21 mouse cellular contexts compared by ENCODE assay signal in genomic region chr17:91657036-91657435, GRCm38 (mm10).
A peak's percentile ranks its signal among the peaks of the same experiment; 100 is the strongest.
DNase-seq lines count a peak whose midpoint lies in the region; ATAC-seq and TF ChIP-seq lines count a peak whose summit lies in the region.
"Had no signal": no experiment of that assay in that cellular context is flagged by ENCODE, and none has a peak within 500 bp of the region (broad histone marks: within the 10 kb centered on the region; RNA-seq: fewer than 3 reads in every experiment).

No protein-coding gene starts in this region.

- no peaks in the 10 kb centered on the region for H3K27me3 ChIP-seq in forebrain, embryonic 14.5 days (replicated peaks; ENCODE audit: control insufficient read depth, insufficient read depth, low read length)
- H3K27me3 ChIP-seq in forebrain, embryonic 10.5 days (ENCODE audit: poor library complexity, severe bottlenecking), result no peaks in the 10 kb centered on the region
- H3K27me3 ChIP-seq in midbrain, embryonic 12.5 days, result no peaks in the 10 kb centered on the region
- H3K27me3 ChIP-seq in midbrain, embryonic 15.5 days (replicated peaks), result no peaks in the 10 kb centered on the region
- H3K27me3 ChIP-seq: embryonic facial prominence, embryonic 12.5 days; heart, embryonic 15.5 days; hindbrain, embryonic 13.5 days had no signal

- no peaks in the 10 kb centered on the region for H3K4me1 ChIP-seq in forebrain, embryonic 14.5 days (ENCODE audit: control insufficient read depth, insufficient read depth, low read length)
- peaks cover 3% of the 10 kb centered on the region; the same call in 1 of the 2 replicates for H3K4me1 ChIP-seq in forebrain, embryonic 10.5 days
- H3K4me1 ChIP-seq in midbrain, embryonic 12.5 days, result no peaks in the 10 kb centered on the region
- H3K4me1 ChIP-seq in midbrain, embryonic 15.5 days, result no peaks in the 10 kb centered on the region
- H3K4me1 ChIP-seq: embryonic facial prominence, embryonic 12.5 days; heart, embryonic 15.5 days; hindbrain, embryonic 13.5 days had no signal

- no peak overlapping the region for H3K4me3 ChIP-seq in forebrain, embryonic 14.5 days (ENCODE audit: low read depth, low read length)
- H3K4me3 ChIP-seq in forebrain, embryonic 10.5 days, result no peak overlapping the region
- no peak overlapping the region for H3K4me3 ChIP-seq in midbrain, embryonic 12.5 days
- no peak overlapping the region for H3K4me3 ChIP-seq in midbrain, embryonic 15.5 days
- H3K4me3 ChIP-seq in layer of hippocampus, adult 2 months, result no peak overlapping the region
- H3K4me3 ChIP-seq: embryonic facial prominence, embryonic 12.5 days; heart, adult 2 months; heart, embryonic 15.5 days; hindbrain, embryonic 13.5 days had no signal

- no peak overlapping the region for H3K27ac ChIP-seq in forebrain, embryonic 14.5 days (ENCODE audit: low read depth, low read length)
- H3K27ac ChIP-seq in forebrain, embryonic 10.5 days, result no peak overlapping the region
- H3K27ac ChIP-seq in midbrain, embryonic 12.5 days (replicated peaks), result no peak overlapping the region
- no peak overlapping the region for H3K27ac ChIP-seq in midbrain, embryonic 15.5 days
- no peak overlapping the region for H3K27ac ChIP-seq in layer of hippocampus, adult 2 months
- H3K27ac ChIP-seq: embryonic facial prominence, embryonic 12.5 days; heart, adult 2 months; heart, embryonic 15.5 days; hindbrain, embryonic 13.5 days had no signal

- H3K36me3 ChIP-seq in forebrain, embryonic 14.5 days (ENCODE audit: control insufficient read depth, insufficient read depth, low read length), result no peaks in the 10 kb centered on the region
- H3K36me3 ChIP-seq in forebrain, embryonic 10.5 days (replicated peaks), result no peaks in the 10 kb centered on the region
- no peaks in the 10 kb centered on the region for H3K36me3 ChIP-seq in midbrain, embryonic 12.5 days
- no peaks in the 10 kb centered on the region for H3K36me3 ChIP-seq in midbrain, embryonic 15.5 days (replicated peaks)
- H3K36me3 ChIP-seq: embryonic facial prominence, embryonic 12.5 days; heart, embryonic 15.5 days; hindbrain, embryonic 13.5 days had no signal

- H3K4me2 ChIP-seq in forebrain, embryonic 14.5 days (ENCODE audit: low read length), result no peak overlapping the region
- H3K4me2 ChIP-seq in midbrain, embryonic 12.5 days (replicated peaks), result no peak overlapping the region
- H3K4me2 ChIP-seq in midbrain, embryonic 15.5 days, result no peak overlapping the region
- H3K4me2 ChIP-seq: embryonic facial prominence, embryonic 12.5 days; heart, embryonic 11.5 days; heart, embryonic 15.5 days; hindbrain, embryonic 13.5 days had no signal

- DNase-seq in forebrain, embryonic 14.5 days (ENCODE audit: low spot score), result peak; percentile 20
- no peak for DNase-seq in forebrain, embryonic 10.5 days (ENCODE audit: extremely low spot score, low spot score)
- DNase-seq in brain, adult 2 months (ENCODE audit: low read depth, low spot score), result peak; percentile 6
- peak; percentile 54 for DNase-seq in brain, embryonic 14.5 days (ENCODE audit: low read depth)
- no peak for DNase-seq in gastrocnemius, postnatal 4 days (ENCODE audit: low spot score in 2 of 2)
- no peak for DNase-seq in layer of hippocampus, adult 2 months (ENCODE audit: low spot score in 2 of 2)
- DNase-seq: adrenal gland, adult 2 months; adrenal gland, postnatal 25 days; cerebellum, adult 11 months; cerebellum, adult 8-10 months; cerebellum, postnatal 14 days; embryo, embryonic 11 days; gastrocnemius, postnatal 10 days; heart, adult 2 months; heart, postnatal 14 days had no signal

- H3K9me3 ChIP-seq in forebrain, embryonic 14.5 days (replicated peaks; ENCODE audit: control insufficient read depth, low read length), result no peaks in the 10 kb centered on the region
- H3K9me3 ChIP-seq in forebrain, embryonic 10.5 days, result no peaks in the 10 kb centered on the region
- no peaks in the 10 kb centered on the region for H3K9me3 ChIP-seq in midbrain, embryonic 12.5 days
- H3K9me3 ChIP-seq in midbrain, embryonic 15.5 days, result no peaks in the 10 kb centered on the region
- H3K9me3 ChIP-seq: embryonic facial prominence, embryonic 12.5 days; heart, embryonic 15.5 days; hindbrain, embryonic 13.5 days had no signal

- TF ChIP-seq CTCF in brain, embryonic 14.5 days (IDR thresholded peaks at IDR 0.05; ENCODE audit: borderline replicate concordance, extremely low read depth, insufficient read depth, insufficient read length), result no peak
- no peak for TF ChIP-seq CTCF in layer of hippocampus, adult 2 months (conservative IDR thresholded peaks at IDR 0.05)

- H3K9ac ChIP-seq in forebrain, embryonic 14.5 days (ENCODE audit: low read length), result no peak overlapping the region
- H3K9ac ChIP-seq in midbrain, embryonic 12.5 days (replicated peaks), result no peak overlapping the region
- H3K9ac ChIP-seq in midbrain, embryonic 15.5 days, result no peak overlapping the region
- H3K9ac ChIP-seq: embryonic facial prominence, embryonic 12.5 days; heart, embryonic 15.5 days; hindbrain, embryonic 13.5 days had no signal

- ATAC-seq in forebrain, embryonic 14.5 days, result peak; percentile 66
- ATAC-seq in midbrain, embryonic 12.5 days (ENCODE audit: low FRiP score, low read depth), result peak; percentile 65; the same call in 1 of the 2 replicates
- ATAC-seq in midbrain, embryonic 15.5 days (replicated peaks), result no peak

- no peak for TF ChIP-seq POLR2A in brain, embryonic 14.5 days (IDR thresholded peaks at IDR 0.05; ENCODE audit: borderline replicate concordance, extremely low read depth, insufficient read depth, insufficient read length, poor library complexity, severe bottlenecking)

Comparison
In these comparisons a context has a peak if more than half of its experiments do, and no peak if none do; other contexts are left out.
1. DNase-seq: peak in forebrain, embryonic 14.5 days (single experiment), brain, adult 2 months (single experiment) and brain, embryonic 14.5 days (single experiment); none in forebrain, embryonic 10.5 days (single experiment), gastrocnemius, postnatal 4 days (0 of 2) and layer of hippocampus, adult 2 months (0 of 2).